Mouse (Mus musculus) adrenal gland, postnatal 10 days (tissue): ENCODE results near the gene Smg8. TPM values are rescaled to one million over a fixed set of nuclear protein-coding genes. Genes with fewer than 3 reads are reported as not detected.

Experiments
- DNase-seq: peaks from one replicate; pipeline ENCODE4 v3.0.0; 2021; ENCODE audit warnings: mixed read lengths
- microRNA-seq: library from miRNA; unstranded; fragments of <30 nt; microRNA quantifications from one replicate; pipeline ENCODE4 v1.2.0, GENCODE M21; 2021
- total RNA-seq, 2 experiments: library from RNA; stranded (reverse); gene quantifications; 2 replicates each; pipeline ENCODE4 v1.2.3; 2021

Smg8 gene
- total RNA-seq, 2 experiments from 2014 or later = 14.8 to 16.9 TPM

DNA sequence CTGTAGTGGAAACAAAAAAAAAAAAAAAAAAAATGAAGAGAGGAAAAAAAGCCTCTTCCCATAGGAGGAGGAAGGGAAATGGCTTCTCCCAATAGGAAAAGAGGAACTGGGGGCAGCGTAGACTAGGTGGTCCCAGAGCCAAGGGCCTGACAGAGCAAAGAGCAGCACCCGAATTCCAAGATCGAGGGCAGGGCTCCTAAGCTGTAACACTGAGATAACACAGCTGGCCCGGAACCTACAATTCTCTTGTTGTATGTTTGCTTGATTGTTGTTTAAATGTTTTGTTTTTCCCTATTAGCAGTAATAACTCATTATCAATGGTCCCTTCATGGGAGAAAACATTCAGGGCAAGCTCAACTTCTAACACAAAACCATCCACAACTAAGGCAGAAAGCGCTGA, 39.6 kb downstream of the Smg8 start:
- DNase-seq = no peak

DNA sequence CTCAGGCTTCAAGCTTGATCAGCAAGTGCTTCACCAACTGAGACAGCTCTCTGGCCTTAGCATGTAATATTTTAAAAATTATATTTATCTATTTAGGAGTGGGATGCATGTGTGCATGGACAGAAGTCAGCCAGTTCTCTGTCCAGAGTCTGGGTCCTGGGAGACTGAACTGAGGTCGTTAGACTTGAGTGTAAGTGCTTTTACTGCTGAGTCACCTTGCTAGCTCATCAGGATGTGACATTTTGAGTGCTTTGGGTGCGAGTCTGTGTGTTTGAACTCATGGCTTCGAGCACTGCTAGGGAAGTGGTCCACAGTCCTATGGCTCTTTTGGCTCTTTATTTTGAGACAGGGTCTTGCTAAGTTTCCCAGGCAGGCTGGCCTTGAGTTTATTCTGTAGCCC, 43.5 kb downstream of the Smg8 start:
- DNase-seq = no peak

DNA sequence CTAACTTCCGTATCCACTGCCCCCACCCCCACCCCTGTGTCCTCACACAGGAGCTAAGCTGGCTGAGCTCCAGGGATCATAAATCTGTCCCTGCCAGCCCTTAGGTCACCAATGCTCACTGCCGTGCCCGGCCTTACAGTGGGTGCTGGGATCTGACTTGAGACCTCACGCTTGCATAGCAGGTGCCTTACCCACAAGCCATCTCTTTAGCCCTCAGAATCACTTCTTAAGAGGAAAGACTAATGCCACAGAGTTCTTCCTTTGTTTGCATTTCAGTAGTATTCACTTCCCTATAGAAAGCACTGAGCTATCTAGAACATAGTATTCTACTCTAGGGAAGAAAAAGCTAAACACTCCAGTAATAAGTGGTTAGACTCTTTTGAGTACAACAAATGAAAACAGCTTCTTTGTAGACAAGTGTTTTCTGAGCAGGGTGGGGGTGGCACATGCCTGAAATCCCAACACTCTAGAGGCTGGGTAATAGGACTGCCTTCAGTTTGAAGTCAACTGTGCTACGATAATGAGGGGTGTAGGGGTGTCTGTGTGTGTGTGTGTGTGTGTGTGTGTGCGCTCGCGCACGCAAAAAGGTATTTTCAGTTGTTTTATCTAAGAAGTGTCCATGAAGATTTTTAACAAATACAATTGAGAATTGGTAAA, 47.1 kb downstream of the Smg8 start:
- DNase-seq = peak; percentile 72

GRCm38 (mm10) chr11:87036180-87036579, 50.4 kb downstream of the Smg8 start:
- no peak for DNase-seq

GRCm38 (mm10) chr11:87028212-87028611, 58.4 kb downstream of the Smg8 start:
- no peak for DNase-seq

Small RNAs within 50 kb of the gene (microRNA-seq; reads per million reads assigned to microRNA genes)
- 127 reads per million, percentile 48 among the genes with 10 or more reads in this experiment for gene Mir301

Other genes with a start within 250 kb of the Smg8 start
- 10 to 100 TPM; 16.1 to 28.3 TPM for gene Ypel2, start 93.1 kb downstream of the Smg8 start, total RNA-seq
- gene Gdpd1, start 12.7 kb downstream of the Smg8 start, total RNA-seq = 1 to 10 TPM; 4.5 to 5.2 TPM
- gene Prr11, start 21.9 kb upstream of the Smg8 start, total RNA-seq = 1 to 10 TPM; 5.2 to 5.9 TPM
- 10 to 100 TPM; 10.3 to 11.0 TPM for gene Ska2, start 22.5 kb upstream of the Smg8 start, total RNA-seq
- 10 to 100 TPM; 20.1 to 21.9 TPM for gene Trim37, start 40.3 kb upstream of the Smg8 start, total RNA-seq